Mouse (Mus musculus) ES-CJ7 (cell line): ENCODE measurements around the gene Per1.

ENCODE experiments used
- DNase-seq: peaks from one replicate; pipeline ENCODE4 v3.0.0; 2011; ENCODE audit warnings: low read depth, low spot score

Gene Per1

DNA sequence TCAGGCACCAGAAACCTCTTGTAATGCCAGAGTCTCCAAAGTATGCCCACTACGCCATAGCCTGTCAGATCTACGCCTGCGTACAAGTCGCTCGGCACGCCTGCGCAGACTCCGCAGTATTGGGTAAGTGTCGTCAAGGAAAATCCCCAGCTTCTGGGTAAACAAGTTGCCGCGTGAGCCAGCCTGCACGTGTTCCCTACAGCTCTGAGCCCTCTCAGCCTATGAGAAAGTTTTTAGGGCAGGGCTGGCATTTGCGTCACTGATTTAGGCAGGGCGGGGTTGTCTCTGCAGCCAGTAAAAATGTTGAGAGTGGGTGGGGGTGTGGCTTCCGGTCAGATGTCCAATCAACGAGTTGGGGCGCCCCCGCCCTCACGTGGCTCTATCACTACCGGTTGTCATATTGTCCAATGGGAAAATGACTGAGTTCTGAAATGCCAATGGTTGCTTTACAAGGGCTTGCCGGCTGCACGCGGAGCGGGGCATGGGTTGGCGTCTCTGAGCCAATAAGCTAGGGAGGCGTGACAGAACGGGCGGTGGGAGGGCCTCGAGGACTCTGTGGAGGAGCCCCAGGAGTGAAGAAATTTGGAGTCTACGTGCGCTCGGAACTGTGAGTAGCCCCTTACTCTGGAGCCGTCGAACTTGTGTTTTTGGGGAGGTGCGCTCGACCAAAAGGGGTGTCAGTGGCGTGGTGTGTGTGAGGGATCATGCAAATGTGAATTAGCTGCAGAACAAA, at the start of gene Per1:
Gene Per1 (plus strand): TSS at position 521 of the 733 bp plus-strand sequence.
- DNase-seq = peak; percentile 100

DNA sequence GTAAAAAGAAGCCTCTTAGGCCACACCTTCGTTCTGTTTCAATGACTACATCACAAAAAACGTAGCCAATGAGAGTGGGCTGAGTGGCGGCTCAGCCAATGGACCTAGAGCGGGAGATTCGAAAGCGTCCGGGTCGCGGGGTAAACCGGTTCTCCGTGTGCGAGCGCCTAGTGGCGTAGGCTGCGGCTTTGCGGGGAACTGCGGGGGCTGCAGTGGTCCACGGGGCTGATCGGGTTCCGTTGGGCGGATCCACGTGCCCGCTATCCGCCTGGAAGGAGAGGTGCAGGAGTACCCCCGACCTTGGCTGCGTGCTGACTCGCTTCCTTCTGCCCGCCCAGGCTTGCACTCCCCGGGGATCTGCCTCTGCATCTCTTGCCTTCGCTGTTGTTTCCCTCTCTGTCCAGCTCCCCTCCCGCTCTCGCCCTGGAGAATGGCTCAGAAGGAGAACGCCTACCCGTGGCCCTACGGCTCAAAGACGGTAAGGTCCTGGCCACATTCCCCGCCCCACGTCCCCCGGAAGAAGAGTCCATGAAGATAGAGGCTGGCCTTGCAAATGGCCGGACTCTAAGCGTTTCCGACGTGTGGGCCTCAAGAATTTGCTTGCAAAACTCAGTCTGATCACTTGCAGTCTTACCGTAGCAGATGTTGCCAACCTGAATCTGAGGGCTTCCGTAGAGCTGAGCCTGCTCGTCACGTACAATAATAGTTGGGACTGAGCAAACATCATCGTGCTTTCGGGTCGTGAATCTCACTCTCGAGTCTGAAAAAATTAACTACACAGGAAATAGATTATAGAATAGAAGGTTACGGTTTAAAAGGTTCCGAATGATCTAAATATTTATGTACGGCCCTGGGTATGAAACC, 49.3 kb upstream of the Per1 start, which contains the start of gene Aurkb:
Gene Aurkb (plus strand): TSS at position 117 of the 864 bp plus-strand sequence.
- DNase-seq = peak; percentile 90

DNA sequence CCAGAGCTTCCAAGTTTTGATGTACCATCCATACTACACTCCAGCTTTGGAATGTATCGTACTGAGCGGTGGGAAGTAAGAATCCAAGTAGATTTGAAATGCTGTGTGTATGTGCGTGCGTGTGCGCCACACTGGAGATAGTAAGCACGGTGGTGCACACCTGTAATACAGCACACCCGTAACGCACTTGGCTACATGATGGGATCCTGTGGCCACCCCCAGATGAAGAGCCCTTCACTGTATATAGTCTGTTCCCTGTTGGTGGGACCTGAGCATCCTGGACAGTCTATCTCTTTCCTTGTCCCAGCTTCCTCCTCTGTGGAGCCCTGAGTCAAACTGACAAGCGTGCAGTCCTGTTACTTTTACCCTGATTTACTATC, 48.6 kb upstream of the Per1 start:
- DNase-seq = no peak

DNA sequence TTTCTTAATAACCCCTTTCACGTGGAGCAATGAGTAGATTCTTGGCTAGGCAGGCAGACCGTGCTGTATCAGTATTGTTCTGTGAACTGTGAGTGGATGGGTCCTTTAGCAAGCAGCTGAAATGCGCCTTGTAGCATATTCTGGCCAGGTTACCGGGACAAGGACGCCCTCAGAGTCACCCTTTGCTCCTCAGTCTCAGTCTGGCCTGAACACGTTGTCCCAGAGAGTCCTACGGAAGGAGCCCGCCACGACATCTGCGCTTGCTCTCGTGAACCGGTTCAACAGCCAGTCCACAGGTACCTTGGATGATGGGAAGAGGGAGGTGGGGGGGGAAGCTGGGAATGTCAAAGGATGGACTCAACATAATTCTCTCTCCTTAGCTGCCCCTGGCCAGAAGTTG, 47.4 kb upstream of the Per1 start:
- DNase-seq = no peak

DNA sequence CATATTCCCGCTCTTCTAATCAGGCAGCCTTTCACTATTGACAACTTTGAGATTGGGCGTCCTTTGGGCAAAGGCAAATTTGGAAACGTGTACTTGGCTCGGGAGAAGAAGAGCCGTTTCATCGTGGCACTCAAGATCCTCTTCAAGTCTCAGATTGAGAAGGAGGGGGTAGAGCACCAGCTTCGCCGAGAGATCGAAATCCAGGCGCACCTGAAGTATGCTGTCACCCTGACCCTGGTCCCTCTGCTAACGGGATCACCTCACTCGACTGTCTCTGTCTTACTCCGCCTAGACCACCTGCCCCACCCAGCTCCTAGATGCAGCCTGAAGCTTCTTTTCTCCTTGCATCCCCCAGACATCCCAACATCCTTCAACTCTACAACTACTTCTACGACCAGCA, 46.9 kb upstream of the Per1 start:
- DNase-seq = no peak

DNA sequence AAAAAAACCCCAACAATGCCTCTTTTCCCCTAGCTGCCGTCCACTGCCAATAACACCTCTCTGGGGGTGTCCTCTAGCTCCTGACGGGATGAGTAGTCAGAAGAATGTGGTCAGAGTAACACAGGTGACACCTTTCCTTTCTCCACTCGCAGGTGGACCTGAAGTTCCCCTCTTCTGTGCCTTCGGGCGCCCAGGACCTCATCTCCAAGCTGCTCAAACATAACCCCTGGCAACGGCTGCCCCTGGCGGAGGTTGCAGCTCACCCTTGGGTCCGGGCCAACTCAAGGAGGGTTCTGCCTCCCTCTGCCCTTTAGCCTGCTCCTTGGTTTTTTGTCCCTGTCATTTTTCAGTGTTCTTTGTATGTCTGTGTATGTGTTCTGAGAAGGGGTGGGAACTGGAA, 44.3 kb upstream of the Per1 start:
- no peak for DNase-seq

DNA sequence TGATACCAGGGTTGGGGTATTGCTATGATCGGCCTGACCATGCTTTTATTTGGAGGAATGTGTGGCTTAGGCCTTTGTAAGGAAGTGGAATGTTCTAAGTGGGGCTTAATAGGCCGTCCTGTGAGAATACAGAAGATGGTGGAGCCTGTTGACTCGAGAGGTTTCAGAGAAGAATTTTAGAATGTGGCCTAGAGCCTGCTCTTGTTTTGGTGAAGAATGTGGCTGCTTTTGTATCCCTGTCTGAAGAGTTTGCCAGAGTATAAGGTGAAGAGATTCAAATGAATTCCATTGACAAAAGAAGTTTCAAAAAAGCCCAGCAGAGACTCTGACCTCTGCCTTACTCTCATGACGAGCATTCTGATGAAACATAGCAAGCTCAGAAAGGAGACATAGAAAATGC, 43.2 kb upstream of the Per1 start:
- no peak for DNase-seq

DNA sequence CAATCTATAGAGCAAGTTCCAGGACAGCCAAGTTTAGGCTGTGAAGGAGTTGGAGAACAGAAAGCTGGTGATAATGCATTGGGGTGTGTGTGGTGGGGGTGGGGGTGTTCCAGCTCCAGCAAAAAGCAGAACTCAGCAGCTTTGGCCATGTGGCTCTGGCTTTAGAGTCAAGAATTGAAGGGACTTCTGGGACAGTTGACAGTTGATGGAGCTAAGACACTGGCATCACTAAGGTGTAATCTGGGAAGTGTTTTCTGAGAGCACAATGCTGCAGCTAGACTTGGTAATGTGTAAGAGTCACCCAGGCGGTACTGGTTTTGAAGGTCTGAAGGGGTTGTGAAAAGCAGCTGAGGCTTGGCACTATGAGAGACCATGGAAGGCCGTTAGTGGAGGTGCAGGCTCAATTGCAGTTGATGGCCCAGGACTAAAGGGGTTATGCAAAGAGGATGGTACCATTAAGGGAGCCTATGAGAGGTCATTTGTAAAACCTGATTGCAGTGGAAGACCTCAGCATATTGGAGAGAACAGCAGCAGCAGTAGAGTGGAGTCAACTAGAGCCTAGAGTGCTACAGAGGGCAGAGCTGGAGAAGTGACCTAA, 42.1 kb upstream of the Per1 start:
- DNase-seq = no peak

DNA sequence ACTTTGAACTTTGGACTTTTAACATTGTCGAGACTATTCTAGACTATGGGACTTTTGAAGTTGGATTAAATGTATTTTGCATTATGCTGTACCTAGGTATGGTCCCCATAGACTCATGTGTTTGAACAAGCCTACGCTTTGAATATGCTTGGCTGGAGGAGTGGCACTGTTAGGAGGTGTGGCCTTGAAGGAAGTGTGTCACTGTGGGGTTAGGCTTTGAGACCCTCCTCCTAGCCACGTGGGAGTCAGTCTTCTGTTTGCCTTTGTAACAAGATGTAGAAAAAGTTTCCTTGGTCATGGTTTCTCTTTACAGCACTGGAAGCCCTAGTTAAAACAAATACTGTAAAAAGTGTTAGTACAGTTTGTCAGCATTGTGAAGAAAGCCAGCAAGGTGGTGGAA, 41.2 kb upstream of the Per1 start:
- no peak for DNase-seq

DNA sequence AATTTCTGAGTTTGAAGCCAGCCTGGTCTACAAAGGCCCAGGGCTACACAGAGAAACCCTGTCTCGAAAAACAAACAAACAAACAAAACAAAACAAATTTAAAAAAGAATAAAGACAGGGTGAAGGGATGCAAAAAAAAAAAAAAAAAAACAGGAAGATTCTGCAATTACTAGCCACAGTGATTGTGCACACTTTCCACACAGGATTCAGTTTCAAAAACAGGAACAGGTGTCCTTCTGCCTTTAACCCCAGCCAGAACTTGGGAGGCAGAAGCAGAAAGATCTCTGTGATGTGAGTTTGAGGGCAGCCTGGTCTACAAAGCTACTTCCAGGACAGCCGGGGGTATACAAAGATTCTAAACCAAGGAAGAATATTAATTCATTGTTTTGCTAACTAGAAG, 36.8 kb upstream of the Per1 start:
- no peak for DNase-seq

DNA sequence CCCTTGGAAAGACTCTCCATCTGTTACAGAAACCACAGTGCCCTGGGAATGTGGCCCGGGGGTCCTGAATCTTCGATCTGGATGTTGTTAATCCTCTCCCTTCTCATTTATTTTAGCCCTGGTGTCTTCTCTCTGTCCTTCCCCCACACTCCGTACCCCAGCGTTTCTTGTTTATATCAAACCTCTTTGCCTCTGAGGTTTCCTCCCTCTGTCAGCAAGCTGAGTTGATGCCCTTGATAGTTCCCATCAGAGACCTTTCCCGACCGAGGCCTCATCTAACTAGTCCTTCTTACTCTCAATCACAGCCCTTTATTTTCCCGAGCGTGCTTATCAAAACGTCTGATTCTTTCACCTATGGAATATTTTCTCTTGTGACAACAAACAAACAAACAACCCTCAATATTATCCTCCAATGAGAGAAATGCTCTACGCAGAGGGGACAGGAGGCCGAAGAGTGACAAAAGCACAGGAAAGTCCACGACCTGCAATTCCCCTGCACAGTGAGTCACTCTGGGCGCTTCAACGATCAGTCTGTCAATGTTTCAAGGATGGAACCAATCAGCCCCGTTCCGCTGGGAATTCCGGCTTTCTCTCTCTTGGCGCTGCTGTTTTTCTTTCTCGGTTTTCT, 36.2 kb upstream of the Per1 start:
- DNase-seq = no peak

DNA sequence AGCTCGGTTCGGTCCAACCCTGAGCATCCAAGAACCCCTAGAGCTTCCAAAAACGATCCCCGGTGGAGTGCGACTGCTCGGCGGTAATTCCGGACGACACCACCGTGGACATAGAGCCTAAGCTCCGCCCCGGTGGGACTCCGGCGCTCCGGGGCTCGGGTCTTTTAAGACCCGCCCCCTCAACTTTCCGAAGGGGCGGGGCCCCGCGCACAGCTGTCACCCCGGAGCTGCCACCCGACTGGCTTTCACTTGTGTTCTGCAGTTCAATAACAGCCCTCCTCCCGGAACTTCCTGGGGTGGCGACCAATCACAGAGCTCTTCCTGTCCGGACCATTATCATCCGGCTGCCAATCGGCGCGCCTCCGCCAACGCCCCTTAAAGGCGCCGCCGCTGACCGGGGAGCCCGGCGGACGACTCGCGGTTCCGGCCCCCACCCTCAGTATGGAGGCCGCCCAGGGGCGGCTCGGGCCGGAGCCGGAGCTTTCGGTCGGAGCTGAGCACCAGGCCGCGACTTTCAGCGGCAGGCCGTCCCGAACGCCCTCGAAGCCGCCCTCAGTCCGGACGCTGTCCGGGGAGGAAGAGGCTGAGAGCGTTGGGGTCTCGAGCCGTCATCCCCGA, 35.6 kb upstream of the Per1 start, which contains the start of gene Borcs6:
Gene Borcs6 (plus strand): TSS at position 361 of the 618 bp plus-strand sequence.
- peak; percentile 98 for DNase-seq

DNA sequence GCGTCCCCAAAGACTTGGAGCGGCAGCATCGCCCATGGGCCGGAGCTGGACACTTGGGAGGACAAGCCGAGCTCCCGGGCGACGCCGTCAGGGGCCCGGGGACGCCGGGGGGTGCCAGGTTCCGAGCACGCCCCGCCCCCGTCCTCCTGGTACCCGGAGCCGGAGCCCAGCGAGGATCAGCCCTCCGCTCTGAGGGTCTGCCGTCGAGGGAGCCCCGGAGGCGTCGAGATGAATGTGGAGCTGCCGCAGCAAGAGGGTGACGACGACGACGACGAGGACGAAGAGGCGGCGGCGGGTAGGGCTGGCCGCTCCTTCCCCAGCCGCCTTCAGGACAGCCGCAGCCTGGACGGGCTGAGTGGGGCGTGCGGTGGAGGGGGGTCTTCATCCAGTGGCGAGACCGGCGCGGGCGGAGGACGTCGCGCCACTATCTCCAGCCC, 35.0 kb upstream of the Per1 start:
- DNase-seq = no peak

DNA sequence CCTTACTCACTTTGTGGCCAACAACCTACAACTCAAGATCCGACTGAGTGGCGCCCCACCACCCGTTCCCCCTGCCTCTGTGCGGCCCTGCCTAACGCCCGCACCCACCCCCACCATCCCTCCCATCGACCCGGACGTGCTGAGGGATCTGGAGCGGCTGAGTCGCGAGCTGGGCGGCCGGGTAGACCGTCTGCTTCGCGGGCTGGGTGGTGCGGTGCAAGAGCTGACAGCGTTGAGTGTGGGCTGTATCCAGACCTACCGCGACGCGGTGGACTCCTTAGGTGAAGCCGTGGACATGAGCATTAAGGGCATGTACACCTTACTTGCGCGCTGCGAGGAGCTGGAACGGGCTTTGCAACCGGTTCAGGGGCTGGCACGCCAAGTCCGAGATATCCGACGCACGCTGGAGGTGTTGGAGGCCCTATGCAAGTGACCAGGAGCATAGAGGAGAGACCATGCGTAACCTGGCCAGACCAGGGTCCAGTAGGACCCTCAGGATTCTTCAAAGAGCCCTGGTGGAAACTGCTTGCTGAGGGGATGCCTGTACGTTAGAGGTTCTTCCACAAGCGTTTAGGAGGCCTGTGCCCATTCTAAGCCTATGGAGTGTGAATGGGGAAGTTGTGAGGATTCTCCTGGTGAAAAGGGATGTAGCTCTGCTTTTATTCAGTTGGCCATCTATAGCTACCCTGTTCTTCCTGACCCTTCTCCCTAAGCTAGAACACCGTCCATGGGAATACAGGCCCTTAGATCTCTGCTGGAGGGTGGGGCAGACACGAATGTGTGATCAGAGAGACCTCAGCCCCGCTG, 34.4 kb upstream of the Per1 start:
- DNase-seq = peak; percentile 21

DNA sequence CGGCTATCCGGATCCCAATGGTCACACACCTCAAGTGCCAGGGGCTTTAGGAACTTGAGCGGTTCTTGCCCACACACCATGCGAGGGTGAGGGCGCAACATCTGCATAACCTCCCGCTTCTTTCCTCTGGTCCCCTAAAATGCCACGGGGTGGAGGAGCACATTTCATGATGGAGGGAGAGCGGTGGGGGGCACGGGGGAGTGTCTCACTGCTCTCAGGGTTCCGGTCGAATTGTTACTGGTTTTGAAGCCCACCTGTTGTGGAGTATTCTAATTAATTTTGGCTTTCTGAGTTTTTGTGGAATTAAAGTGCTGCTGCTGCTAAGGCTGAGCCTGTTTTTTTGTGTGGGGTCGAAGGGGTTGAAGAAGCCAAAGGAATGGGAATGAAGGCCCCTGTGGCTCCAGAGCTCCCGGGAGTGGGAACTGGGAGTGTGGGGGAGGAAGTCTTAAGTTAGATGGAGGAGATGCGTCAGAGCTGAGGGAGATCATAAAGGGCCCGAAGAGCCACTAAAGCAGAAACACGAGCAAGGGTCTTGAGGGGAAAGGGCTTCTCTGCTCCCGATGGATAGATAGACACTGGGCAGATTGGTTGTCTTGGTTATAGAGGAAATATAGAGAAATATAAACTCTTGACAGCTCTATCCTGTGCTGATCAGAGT, 33.6 kb upstream of the Per1 start:
- DNase-seq = no peak

DNA sequence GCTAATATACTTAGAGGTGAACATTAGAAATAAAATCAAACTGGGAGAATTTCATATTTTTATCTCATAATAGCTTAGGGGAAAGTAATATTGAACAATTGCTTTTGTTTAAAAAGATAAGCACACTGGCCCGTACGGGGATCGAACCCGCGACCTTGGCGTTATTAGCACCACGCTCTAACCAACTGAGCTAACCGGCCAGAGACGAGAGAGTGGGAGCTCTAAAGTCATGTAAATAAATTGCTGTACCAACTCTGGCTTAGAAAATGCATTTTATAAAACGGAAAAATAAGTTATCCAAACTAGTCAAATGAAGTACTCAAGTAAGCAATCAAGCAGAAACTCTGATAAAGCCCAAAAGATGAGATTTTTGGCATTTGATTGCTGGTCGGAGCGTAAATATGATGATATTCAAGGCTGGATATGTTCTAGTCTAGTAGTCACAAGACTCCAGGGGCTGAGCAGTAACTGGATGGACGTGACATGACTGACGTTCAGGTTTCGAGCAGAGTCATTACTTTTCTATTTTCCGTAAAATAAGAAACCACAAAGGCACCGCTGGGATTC, 32.7 kb upstream of the Per1 start:
- peak; percentile 68 for DNase-seq

DNA sequence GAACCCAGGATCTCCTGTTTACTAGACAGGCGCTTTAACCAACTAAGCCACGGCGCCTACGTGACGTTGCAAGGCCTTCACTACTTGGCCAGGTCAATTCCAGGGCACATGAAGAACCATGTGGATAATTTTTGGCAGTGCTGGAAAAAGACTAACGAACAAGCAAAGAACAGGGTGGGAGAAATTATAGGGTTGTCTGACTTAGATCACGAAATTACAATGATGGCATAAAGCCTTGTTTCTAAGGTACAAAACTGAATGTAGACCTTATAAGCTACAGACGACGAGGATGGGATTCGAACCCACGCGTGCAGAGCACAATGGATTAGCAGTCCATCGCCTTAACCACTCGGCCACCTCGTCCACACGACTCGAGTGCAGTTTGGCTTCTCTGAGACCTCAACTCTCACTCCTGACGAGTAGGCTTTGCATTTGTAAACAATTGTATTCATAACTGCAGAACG, 32.2 kb upstream of the Per1 start:
- peak; percentile 94 for DNase-seq

DNA sequence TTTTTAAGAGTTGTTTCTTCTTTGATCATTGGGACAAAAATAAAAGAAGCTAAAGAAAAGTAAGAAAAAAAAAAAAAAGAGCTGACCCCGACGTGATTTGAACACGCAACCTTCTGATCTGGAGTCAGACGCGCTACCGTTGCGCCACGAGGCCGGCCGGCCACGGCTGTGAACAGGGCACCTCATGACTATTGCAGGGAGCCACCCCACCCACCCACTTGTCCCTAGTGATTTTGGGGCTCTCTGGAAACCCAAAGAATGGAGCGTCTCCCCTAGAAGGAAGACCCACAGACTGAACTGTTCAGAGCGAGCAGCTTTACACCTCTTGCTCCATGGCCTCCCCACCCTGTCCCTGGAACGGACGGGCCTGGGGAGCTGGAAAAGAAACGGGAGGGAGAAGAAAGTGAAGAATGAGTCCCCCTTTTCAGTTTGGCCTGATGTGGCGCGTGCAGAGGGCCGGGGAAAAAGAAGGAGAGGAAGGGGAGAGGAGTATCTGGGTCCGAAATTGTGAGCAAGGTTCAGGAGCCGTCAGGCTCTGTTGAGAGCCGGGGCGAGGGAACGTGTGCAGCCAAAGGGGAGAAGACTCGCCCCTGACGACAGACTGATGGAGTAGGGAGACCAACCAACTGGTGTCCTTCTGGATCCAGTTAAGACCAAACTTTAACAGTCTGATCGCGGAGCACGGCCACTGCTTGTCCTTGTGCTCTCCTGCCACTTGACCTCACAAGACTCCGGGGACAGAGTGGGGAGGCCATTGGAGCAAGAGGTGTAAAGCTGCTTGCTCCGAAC, 31.4 kb upstream of the Per1 start:
- peak; percentile 80 for DNase-seq
